9 mouse cellular contexts compared by ENCODE assay signal in genomic region chr19:26749427-26750137, GRCm38 (mm10).
DNase-seq lines count a peak whose midpoint lies in the region; ATAC-seq lines count a peak whose summit lies in the region.
"Had no signal": no experiment of that assay in that cellular context is flagged by ENCODE, and none has a peak within 500 bp of the region (broad histone marks: within the 10 kb centered on the region; RNA-seq: fewer than 3 reads in every experiment).

No protein-coding gene starts in this region.

- peak; percentile 4; the same call in 1 of the 2 replicates for ATAC-seq in midbrain, embryonic 13.5 days
- ATAC-seq in megakaryocyte-erythroid progenitor cell, adult 5-6 weeks (replicated peaks; ENCODE audit: low FRiP score, low TSS enrichment, poor library complexity, severe bottlenecking), result no peak

- H3K36me3 ChIP-seq in midbrain, embryonic 13.5 days, result no peaks in the 10 kb centered on the region

- H3K4me3 ChIP-seq in midbrain, embryonic 13.5 days (replicated peaks), result peak overlapping the region; percentile 44

- peaks cover 51% of the 10 kb centered on the region for H3K4me1 ChIP-seq in midbrain, embryonic 13.5 days (replicated peaks)

- peak overlapping the region; percentile 58 for H3K4me2 ChIP-seq in midbrain, embryonic 13.5 days (replicated peaks)

- WGBS in midbrain, embryonic 13.5 days, result 12% methylated on average over 11 of the region's 11 CpGs

- H3K9me3 ChIP-seq in midbrain, embryonic 13.5 days, result no peaks in the 10 kb centered on the region
- H3K9me3 ChIP-seq: megakaryocyte, embryonic 14.5 days had no signal

- H3K27ac ChIP-seq in midbrain, embryonic 13.5 days, result peak overlapping the region; percentile 100

- peak overlapping the region; percentile 74 for H3K9ac ChIP-seq in midbrain, embryonic 13.5 days (replicated peaks)

- H3K27me3 ChIP-seq in midbrain, embryonic 13.5 days, result no peaks in the 10 kb centered on the region; the same call in 1 of the 2 replicates
- H3K27me3 ChIP-seq: megakaryocyte, embryonic 14.5 days had no signal

- DNase-seq in adrenal gland, postnatal 10 days, result peak; percentile 33
- DNase-seq in adrenal gland, postnatal 14 days, result no peak
- DNase-seq in right cerebral cortex, postnatal 25 days, result peak; percentile 44
- no peak for DNase-seq in right cerebral cortex, adult 18-20 months
- DNase-seq in induced T-regulatory cell, adult 2 months (ENCODE audit: low read depth), result peak; percentile 60
- DNase-seq in left cerebral cortex, adult 11 months (ENCODE audit: low spot score), result no peak

Comparison
In these comparisons a context has a peak if more than half of its experiments do, and no peak if none do; other contexts are left out.
1. DNase-seq: peak in adrenal gland, postnatal 10 days (single experiment), right cerebral cortex, postnatal 25 days (single experiment) and induced T-regulatory cell, adult 2 months (single experiment); none in adrenal gland, postnatal 14 days (single experiment), right cerebral cortex, adult 18-20 months (single experiment) and left cerebral cortex, adult 11 months (single experiment).